Mouse (Mus musculus) cerebellum, adult 9-10 months (tissue): ENCODE results near the gene Duox1.

Source experiments
- DNase-seq: peaks from one replicate; pipeline ENCODE4 v3.0.0; 2022

The Duox1 gene

GRCm38 (mm10) chr2:122315372-122315771 lies at the start of gene Duox1:
TSS of gene Duox1 (plus strand) at chr2:122315672.
- DNase-seq, result no peak

GRCm38 (mm10) chr2:122266407-122267193 lies 48.9 kb upstream of the Duox1 start:
- DNase-seq, result no peak

DNA sequence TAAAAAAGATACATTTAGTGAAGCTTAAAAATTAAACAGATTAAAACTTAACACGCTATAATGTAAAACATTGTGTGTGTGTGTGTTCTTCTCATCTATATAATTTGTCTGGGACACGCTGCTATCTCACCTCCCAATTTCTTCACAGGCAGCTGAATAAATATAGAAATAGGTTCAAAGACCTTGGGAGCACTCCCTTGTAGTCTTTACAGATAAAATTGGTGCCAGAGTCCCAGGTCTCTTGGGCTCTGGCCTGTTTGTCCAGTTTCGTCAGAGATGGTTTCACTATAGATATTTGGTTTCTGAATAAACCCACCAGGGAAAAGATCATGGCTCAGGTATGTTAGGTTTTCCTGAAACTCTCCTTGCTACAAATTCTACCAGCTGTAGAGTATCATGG lies 36.7 kb upstream of the Duox1 start:
- DNase-seq, result no peak

DNA sequence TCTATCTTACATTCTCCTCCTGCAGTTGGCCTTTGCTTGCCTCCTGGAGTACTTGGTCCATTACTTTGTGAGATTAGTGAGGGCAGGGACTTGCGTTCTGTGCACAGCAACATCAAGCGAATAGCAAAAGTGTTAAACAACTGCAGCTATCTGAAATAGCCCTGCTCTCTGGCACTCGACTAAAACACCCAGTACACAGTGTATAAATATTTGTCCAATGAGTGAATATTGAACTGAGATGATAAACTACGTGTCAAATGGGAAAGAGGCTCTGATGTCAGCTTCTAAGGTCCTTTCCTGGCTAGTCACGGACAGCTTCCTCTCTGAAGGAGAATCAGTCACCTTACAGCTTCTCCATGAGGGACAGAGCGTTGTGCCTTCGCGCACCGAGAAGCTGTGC lies 31.4 kb upstream of the Duox1 start:
- no peak for DNase-seq

DNA sequence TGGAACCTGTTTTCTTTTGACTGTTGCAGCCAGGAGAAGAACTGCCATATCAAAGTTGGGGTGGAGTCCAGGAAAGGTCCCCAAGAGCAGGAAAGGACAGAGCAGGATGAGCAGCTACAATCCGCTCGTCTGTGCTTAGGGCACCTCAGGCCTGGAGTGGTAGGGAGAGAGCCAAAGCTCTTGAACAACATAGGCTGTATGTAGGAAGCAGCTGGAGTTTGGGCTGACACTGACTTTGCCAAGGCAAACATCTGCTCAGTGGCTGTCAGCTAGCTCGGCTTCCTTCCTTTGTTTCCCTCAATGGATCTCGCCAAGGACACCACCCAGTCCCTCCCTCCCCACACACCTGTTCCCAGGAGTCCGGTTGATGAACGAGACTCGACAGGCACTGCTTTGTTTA lies 29.3 kb upstream of the Duox1 start:
- no peak for DNase-seq

- no peak for DNase-seq
These were observed 20.6 kb upstream of the Duox1 start for GRCm38 (mm10) chr2:122294916-122295315.

GRCm38 (mm10) chr2:122297271-122298095 lies 18.0 kb upstream of the Duox1 start:
- DNase-seq, result no peak

GRCm38 (mm10) chr2:122298096-122298499 lies 17.4 kb upstream of the Duox1 start, which contains the start of gene Duox2:
TSS of gene Duox2 (minus strand) at chr2:122298449.
- DNase-seq, result no peak

GRCm38 (mm10) chr2:122298596-122299490 lies 16.6 kb upstream of the Duox1 start, which contains the start of gene Duoxa2:
TSS of gene Duoxa2 (plus strand) at chr2:122298900.
- no peak for DNase-seq

DNA sequence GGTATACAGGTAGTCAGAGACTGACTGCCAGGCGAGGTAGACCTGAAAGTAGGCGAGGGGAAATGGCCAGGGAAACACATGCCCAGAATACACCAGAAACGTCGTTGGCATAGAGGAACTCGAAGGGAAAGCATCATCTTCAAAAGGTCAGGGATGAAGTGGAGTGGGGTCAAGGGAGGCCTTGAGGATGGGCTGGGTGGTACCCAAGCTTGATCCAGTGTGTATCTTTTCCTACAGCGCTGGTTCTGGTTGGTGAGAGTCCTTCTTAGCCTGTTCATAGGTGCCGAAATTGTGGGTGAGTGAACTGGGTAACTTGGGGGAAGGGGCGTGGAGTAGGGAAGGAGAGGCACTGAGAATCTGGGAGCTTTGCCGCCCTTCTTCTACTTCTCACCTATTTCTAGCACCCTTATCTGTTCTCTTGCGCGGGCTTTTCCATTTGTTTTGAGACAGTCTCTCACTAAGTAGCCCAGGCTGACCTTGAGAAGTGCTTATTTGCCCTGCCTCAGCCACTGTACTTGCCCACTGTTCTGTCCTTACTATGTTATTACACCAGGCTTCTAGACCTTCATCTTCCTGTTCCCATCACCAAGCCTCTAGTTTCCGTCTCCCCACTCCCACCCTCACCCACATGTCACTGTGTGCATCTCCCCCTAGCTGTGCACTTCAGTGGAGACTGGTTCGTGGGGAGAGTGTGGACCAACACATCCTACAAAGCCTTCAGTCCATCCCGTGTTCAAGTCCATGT lies 15.4 kb upstream of the Duox1 start:
- no peak for DNase-seq

- no peak for DNase-seq
These were observed 14.8 kb upstream of the Duox1 start for GRCm38 (mm10) chr2:122300656-122301020.

DNA sequence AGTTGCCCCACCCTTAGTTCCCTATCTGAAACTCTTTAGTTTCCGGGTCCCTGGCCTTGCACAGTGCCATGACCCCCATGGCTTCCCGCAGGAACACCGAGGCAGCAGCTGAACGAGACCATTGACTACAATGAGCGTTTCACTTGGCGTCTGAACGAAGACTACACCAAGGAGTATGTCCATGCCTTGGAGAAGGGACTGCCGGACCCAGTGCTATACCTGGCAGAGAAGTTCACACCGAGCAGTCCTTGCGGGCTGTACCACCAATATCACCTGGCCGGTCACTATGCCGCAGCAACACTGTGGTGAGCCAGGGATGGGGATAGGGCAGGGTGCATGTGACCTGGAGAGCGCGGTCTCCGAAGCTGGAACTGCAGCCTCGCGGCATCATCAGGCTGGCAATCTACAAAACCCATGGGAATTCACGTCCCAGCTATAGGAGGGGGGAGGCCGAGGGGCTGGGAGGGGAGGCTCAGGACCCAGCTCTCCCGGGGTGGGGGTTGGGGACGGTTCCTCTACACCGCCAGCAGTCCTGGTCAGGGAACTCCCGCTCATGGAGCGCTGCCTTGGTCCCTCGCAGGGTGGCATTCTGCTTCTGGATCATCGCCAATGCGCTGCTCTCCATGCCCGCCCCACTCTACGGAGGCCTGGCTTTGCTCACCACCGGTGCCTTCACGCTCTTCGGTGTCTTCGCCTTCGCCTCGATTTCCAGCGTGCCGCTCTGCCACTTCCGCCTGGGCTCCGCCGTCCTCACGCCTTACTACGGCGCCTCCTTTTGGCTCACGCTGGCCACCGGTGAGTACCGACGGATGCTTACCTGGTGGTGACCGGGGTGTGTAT lies 14.2 kb upstream of the Duox1 start:
- peak; percentile 31 for DNase-seq

DNA sequence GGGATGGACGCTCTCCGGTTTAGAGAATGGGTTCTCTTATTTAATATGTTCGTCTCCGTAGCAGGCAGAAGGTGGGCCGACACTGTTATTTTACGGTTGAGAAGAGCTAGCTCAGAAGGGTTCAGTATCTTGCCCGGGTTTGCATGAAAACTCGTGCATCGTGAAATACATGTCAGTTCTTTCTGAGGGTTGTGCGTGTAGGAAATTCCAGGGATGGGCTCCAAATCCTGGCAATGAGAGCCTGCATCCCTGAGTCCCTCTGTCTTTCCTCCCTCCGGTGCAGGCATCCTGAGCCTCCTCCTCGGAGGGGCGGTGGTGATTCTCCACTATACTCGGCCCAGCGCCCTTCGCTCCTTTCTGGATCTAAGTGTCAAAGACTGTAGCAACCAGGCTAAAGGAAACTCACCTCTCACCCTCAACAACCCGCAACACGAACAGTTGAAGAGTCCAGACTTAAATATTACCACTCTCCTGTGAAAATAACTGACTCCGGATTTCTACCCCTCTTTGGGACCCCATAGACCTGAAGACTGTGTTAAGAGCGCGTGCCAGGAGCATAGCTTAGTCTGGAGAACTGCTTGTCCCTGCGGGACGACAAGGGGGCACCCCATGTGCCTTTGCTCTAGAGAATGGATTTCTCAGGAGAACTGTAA lies 13.4 kb upstream of the Duox1 start:
- DNase-seq, result no peak

DNA sequence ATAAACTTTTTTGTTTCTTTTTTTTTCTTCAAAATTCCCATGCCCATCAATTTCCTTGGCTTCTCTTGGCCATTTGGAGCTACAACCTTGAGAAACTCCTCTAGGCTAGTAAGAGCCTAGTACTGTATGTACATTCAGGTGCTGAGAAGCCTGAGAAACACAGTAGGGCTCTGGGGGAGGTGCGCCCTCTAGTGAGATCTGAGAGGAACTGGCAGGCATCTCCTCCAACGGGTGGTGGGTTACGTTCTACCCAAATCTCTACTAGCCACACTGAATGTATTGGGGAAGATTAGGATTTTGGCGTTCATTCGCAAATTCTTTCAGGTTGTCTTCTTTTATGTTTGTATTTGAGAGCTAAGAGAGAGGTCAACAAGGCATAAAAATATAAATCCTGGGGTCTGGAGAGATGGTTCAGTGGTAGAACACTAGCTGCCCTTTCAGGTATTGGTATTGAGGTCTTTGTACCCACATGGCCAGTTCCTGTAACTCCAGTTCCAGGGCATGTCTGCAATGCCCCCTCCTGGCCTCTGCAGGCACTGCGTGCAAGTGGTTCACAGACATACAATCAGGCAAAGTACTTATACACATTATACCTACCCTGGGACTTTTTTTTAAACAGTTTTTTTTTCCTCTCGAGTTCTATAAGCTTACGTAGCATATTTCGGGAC lies 12.8 kb upstream of the Duox1 start:
- peak; percentile 63 for DNase-seq

GRCm38 (mm10) chr2:122304544-122304943 lies 10.9 kb upstream of the Duox1 start:
- no peak for DNase-seq

GRCm38 (mm10) chr2:122305097-122305892 lies 10.2 kb upstream of the Duox1 start:
- DNase-seq, result no peak

DNA sequence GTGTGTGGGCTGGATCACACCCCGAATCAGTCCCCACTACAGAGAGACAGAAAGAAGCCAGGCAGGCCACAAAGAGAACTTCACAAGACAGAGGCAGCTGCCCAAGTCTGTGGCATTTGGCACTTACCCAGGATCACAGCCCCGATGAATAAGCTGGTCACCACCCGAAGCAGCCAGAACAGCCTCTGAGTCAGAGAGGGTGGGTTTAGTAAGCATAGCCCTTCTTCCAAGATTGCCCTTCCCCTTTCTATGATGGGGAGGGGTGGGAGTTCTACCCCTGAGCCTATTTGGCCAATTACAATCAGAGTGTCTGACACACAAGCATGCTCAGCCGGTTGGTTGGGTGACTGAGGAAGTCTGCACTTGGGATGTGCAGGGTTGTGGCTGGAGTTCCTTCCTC lies 9.3 kb upstream of the Duox1 start:
- DNase-seq, result no peak

DNA sequence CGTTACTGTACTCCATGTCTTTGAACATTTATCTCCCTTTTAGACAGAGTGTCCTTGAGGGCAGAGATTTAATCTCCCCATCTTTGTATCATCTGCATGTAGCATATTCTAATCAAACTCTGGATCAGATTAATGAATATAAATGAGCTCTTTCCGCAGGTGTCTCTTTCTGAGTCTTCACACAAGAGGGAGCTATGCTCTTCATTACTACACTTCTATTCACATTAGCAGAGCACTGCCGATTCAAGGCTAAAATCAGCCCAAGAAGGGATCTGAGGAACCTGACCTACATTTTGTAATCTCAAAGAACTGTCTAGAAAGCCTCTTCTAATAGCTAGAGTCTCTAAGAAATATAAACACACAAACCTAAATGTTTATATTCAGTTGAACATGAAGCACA lies 5.8 kb upstream of the Duox1 start:
- no peak for DNase-seq

DNA sequence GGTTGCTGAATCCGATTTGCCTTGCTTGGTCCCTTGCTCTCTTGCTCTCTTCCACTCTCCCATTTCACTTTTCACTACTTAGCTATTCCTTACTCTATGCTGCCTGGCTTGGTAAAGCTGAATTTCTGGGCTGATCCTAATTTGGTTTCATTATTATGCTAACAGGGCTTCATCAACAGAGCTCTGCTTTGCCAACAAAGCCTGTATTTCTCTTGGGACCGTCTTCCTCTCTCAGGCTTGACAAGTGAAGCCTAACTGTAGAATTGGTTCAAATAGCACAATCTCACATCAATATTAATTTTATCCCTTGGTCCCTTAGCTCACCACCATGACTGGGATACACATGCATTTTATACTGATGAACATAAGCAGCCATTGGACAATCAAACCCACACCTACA lies 3.9 kb upstream of the Duox1 start:
- DNase-seq, result no peak
